Mouse (Mus musculus): ENCODE measurements around the gene Zfp982.
"Not testable (repeated sequence)": the region's sequence is repeated elsewhere in the genome, so short reads cannot be mapped to it uniquely, and the experiment has no call there.

Zfp982 gene

DNA sequence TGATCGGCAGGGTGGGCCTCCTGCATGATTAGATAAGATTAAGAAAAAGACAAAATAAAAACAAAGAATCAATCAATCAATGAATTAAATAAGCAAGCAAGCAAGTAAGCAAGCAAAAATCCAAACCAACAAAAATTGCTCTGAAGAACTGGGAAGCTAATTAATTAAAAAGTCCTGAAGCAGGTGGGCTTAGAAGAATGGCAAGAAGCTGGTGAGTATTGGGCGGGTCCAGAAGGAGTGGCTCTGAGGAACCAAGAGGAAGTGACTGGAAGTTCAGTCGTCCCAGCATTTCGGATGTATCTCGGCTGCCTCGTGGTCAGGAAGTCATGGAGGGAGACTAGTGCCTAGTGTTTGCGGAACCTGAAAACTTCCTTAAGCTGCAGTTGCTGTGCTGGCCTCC, at the start of gene Zfp982:
Gene Zfp982, plus strand, starts transcription at position 301 of the 400 bp plus-strand sequence.
- not testable (repeated sequence) for DNase-seq (ENCODE audit: low spot score in 2 of 2)

DNA sequence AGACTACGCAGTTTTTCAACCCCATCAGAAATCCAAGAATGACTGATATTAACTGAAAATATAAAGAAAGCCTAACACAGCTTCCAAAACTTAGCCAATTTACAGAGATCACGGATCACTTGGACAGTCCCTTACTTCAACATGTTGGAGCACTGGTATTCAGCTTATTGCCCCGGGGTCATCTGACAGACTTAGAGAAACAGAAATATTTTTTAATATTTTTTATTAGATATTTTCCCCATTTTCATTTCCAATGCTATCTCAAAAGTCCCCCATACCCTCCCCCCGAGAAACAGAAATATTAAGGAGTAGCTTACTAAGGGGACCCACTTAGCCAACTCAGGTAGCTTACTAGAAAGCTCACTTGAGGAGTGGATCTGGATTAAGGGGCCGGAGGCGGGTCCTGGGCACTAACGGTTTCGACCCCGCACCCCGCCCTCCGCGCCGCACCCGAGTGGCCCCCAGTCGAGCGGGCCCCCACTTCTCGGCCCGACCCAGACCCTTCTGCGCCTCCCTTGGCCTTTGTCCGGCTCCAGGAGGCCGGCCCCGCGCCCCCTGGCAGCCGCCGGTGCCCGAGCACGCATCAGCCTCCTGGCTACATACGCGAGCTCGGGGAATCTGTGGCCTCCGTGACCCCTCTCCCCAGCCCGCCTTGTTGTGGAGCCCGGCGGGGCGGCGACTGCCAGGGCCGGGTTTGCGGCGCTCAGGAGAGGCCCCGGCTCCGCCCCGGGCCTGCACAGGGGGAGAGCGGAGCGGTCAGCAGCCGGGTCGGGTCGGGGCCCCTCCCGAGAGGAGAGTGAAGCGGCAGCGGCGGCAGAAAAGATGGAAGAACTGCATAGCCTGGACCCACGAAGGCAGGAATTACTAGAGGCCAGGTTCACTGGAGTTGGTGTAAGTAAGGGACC, 49.3 kb upstream of the Zfp982 start:
- DNase-seq (ENCODE audit: low spot score in 2 of 2), result peak in 1 of 2 experiments; percentile 15

DNA sequence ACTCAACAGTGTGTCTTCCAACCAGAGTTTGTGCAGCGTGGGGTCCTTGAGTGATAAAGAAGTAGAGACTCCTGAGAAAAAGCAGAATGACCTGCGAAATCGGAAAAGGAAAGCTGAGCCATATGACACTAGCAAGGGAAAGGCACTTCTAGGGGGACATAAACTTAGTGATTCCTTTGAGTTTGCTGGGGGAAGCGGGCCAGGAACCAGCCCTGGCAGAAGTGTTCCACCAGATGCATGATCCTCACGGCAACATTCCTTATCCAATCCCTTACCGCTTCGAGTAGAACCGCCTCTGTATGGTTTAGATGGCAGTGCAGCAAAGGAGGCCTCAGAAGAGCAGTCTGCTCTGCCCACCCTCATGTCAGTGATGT, 48.7 kb upstream of the Zfp982 start:
- not testable (repeated sequence) for DNase-seq (ENCODE audit: low spot score in 2 of 2)

DNA sequence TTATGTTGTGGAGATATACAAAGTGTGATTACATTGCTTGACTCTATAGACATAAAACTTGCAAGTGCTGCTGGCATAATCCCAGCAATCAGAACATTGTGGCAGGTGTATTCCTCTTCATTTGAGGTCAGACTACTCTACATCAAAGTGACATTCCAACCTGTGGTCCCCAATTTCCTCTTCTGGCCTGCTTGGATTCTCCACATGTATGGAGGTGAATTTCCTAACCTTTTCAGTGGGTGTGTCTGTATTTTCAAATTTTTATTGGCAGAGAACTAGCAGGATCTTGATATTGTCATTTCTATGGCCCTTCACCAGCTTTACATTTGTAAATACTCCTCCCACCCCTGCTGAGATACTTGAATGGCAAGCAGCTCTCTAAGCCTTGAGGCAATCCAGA, 46.8 kb upstream of the Zfp982 start:
- DNase-seq (ENCODE audit: low spot score in 2 of 2), result not testable (repeated sequence)

DNA sequence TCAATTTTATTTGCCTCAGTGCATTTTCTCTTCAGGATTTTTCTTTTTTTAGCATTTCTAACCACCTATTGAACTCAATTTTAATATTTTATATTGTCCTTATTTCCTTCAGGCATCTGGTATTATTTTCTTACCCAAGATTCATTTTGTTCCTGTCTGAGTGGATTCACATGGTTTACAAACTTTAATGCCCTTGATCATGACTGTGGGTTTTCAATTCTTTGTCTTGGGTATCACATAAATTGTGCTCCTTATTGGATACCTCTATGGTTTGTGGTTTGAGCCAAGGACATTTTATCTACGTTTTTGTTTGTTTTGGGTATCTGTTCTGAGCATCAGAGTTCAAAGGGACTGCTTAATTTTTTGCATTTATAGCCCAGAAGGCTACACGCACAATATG, 43.9 kb upstream of the Zfp982 start:
- DNase-seq (ENCODE audit: low spot score in 2 of 2), result no peak

DNA sequence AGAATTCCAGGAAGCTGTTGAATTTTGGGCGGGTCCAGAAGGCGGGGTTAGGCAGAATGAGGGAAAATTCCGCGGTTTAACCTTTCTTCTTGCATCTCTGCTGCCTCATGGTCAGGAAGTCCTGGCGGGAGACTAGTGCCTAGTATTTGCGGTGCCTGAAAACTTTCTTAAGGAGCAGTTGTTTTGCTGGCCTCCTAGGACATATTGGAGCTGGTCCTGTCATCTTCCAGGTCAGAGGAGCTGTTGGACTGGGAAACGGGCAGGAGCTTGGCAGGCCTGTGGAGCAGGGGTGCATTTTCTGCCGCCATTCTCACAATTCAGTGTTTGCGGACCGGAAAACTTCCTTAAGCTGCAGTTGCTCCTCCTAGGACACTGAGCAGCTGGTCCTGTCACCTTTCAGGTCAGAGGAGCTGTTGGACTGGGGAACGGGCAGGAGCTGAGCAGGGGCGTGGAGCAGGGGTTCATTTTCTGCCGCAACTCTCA, 43.1 kb upstream of the Zfp982 start:
- DNase-seq (ENCODE audit: low spot score in 2 of 2), result no peak

DNA sequence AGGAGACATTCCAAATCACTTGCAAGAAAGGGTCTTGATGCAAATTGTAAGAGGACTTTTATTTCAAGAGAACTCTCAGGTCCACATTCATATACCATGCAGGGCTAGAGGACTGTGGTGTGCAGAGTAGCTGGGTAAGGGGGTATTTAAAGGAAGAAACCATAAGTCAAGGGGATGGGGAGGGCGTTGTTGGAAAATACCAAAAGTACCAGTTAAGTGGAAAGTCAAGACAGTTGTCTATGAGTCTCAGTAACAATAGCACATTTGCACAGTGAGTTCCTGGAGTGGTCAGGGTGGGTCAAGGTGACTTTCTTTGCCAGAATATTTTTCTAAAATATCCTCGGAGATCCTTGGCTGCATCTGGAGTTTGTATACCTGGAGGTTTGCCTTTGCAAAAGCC, 42.2 kb upstream of the Zfp982 start:
- DNase-seq (ENCODE audit: low spot score in 2 of 2), result not testable (repeated sequence)

DNA sequence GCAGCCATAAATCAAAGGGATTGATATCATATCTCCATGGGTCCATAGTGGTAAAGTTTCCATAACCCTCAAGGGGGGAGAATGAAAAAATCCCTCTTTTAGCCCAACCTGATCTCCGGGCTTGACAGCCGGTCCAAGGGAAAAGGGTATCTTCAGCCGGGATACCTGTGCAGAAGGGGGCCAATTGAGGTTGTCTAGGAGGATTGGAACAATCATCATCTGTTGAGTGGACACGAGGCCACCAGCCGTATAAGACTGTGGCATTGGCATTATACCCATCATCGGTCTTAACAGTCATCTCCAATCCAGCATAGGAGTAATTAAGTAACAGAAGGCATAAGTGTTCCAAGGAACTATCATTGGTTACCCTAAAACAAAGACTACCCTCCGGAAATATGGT, 25.0 kb upstream of the Zfp982 start:
- DNase-seq (ENCODE audit: low spot score in 2 of 2), result not testable (repeated sequence)

DNA sequence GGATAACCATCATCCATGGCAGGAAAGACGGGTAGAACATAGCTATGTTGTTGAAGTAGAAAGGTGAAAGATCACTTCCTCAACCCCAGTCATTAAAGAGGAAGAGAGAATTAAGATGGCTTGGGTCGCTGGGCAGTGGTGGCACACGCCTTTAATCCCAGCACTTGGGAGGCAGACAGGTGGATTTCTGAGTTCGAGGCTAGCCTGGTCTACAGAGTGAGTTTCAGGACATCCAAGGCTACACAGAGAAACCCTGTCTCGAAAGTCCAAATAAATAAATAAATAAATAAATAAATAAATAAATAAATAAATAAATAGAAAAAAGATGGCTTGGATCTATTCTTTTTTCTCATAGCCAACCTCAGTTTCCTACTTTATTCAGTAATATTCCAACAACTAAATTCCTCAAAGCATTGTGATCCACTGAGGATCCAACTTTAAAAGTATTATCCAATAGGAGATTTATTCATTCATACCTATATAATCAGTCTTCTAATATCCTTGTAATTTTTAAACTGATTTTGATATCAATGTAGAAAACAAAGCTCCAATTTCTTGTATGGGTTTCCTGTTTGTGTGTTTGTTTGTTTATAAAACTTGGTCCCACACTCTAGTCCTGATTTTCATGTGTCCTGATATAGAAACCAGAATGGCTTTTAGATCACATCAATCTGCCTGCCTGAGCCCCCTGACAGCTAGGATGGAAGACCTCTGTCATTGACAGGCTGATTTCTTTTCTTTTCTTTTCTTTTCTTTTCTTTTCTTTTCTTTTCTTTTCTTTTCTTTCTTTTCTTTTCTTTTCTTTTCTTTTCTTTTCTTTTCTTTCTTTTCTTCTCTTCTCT, 6.8 kb downstream of the Zfp982 start:
- not testable (repeated sequence) for DNase-seq (ENCODE audit: low spot score in 2 of 2)

DNA sequence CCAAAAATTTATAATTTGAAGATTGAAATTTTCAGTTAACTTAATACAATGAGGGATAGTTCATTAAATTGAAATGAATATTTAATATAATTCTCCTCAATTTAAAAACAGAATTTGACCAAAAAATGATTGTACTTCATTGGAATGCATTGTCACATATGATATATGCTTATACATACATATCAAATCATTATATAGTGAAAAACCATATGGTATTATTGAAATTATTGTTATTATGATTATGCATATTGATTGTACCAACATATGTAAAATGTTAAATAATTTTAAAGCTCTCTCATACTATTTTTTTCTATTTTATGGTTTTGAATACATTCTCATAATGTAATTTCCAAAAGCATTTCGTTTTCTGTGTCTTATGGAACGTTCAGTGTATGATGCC, 17.0 kb downstream of the Zfp982 start:
- no peak for DNase-seq (ENCODE audit: low spot score in 2 of 2)

DNA sequence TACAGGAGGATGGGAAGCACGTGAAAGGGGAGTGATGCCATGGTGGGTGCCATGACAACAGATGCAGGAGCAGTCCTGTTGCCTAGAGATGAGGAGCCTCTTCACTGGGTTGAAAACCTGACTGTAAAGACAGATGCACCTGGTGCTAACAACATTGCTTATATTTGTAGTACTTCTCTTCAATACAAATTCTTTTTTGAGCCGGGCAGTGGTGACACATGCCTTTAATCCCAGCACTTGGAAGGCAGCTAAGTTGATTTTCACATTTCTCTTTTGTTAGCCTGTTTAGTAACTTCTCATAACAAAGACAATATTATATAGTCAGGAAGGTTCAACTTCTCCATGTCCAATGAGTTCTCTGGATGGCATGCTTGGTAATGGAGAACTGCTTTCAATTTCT, 26.8 kb downstream of the Zfp982 start:
- DNase-seq (ENCODE audit: low spot score in 2 of 2), result no peak

DNA sequence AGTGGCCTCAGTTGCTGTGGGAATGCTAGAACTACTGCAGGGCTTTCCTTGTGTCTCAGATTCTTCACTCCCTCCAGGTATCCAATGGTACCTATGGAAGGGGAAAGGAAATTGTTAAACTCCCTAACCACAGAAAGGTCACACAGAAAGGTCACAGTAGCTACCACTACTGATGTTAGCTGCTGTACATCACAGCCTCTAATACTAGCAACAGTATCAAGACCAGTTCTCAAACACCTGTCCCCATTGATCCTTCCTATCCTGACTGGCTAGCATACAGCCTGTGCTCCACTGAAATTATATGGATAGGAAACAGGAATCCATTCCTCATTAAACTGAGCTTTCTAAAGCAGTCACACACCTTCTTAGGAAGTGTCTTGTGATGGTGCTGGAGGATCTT, 27.9 kb downstream of the Zfp982 start:
- no peak for DNase-seq (ENCODE audit: low spot score in 2 of 2)

DNA sequence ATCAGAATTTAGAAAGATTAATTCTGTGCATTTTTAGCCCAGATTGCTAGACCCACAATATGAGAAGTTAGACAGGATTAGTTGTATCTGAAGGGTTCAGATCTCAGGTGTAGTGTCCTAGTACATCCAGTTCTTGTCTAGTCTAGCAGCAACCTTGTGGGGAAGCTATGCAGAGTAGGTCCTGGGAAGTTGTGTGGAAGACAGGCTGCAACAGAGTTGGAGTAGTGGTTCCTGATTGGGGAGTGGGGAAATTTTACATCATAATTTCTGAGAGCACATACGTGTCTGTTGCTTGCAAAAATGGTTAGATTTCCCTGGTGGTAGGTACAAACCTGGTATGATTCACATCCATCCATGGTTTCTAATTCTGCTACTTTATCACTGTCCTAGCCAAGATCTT, 32.9 kb downstream of the Zfp982 start:
- no peak for DNase-seq (ENCODE audit: low spot score in 2 of 2)

DNA sequence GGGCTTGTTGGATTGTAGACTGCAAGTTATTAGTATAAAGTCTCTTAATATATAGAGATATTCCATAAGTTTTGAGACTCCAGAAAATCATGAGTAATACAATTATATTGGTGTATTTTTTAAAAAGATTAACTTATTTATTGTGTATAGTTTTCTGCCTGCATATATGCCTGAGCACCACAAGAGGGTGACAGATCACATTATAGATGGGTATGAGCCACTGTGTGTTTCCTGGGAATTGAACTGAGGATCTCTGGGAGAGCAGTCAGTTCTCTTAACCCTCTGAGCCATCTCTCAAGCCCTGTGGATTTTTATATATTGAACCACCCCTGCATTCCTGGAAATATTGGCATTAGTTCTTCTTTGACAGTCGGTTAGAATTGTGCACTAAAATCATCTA, 38.1 kb downstream of the Zfp982 start:
- DNase-seq (ENCODE audit: low spot score in 2 of 2), result no peak

DNA sequence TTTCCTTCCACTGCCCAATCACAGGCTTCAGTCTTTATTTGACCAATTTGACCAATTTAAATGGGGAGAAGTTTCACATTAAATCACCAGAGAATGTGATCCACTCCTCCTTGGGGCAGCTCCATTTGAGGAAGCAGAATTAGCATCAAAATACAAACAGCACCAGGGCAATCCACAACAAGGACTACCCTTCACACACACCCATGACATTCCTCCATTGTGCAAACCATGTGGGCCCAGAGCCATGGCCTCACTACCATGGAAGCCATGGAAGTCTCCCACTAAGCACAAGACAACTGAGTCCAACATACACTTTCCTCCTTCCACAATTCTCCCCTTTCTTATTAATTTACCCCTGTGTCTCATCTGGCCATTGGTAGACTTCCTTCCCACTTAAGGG, 43.7 kb downstream of the Zfp982 start:
- DNase-seq (ENCODE audit: low spot score in 2 of 2), result not testable (repeated sequence)

DNA sequence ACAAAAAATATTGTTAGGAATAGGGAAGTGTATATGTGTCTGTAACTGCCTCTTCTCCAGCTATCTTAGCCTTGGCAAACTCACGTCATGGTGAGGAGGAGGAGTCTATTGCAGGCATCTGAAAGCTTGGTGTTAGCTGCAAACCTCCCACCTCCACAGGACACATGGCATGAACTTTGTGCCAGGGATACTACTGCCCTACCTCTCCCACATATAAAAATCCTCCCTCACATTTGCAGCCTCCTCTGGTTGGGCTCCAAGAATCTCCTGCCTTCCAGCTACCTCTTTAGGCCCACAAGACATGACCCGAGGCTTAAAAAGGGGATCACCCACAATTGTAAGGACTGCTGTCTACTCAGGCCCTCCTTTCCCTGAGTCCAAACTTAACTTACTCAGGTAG, 45.5 kb downstream of the Zfp982 start:
- no peak for DNase-seq (ENCODE audit: low spot score in 2 of 2)

DNA sequence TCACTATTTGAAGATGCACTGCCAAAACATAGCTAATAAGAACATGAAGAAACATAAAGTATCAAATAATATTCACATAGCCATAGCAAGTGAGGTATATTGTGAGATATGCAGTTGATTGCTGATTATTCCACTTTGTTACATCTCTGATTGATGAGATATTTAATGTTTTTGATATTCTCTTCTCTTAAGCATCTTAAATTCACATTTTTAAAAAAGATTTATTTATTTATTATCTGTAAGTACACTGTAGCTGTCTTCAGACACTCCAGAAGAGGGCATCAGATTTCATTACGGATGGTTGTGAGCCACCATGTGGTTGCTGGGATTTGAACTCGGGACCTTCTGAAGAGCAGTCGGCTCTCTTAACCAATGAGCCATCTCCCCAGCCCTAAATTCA, 47.7 kb downstream of the Zfp982 start, which contains the start of gene Gm16503:
Gene Gm16503, plus strand, starts transcription at position 301 of the 400 bp plus-strand sequence.
- not testable (repeated sequence) for DNase-seq (ENCODE audit: low spot score in 2 of 2)

DNA sequence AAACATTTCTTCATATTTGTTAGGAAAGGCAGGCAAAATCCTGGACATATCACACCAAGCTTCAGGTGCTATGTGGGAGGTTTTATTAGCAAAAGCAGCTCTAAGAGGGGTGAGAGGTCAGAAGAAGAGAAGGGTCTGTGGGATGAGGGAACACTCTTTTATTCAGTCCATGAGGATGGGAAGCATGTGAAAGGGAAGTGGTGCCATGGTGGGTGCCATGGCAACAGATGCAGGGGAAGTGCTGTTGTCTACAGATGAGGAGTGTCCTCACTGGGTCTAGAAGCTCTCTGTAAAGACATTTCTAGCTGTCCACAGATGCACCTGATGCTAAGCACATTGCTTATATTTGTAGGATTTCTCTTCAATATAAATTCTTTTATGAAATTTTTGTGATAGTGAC, 48.9 kb downstream of the Zfp982 start:
- no peak for DNase-seq (ENCODE audit: low spot score in 2 of 2)

DNA sequence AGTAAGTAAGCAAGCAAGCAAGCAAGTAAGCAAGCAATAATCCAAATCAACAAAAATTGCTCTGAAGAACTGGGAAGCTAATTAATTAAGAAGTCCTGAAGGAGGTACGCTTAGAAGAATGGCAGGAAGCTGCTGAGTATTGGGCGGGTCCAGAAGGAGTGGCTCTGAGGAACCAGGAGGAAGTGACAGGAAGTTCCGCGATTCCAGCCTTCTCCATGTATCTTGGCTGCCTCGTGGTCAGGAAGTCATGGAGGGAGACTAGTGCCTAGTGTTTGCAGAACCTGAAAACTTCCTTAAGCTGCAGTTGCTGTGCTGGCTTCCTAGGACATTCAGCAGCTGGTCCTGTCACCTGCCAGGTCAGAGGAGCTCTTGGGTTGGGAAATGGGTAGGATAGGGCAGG, 60.9 kb downstream of the Zfp982 start, which contains the start of gene Zfp985:
Gene Zfp985, plus strand, starts transcription at position 207 of the 400 bp plus-strand sequence.
- DNase-seq (ENCODE audit: low spot score in 2 of 2), result not testable (repeated sequence)

DNA sequence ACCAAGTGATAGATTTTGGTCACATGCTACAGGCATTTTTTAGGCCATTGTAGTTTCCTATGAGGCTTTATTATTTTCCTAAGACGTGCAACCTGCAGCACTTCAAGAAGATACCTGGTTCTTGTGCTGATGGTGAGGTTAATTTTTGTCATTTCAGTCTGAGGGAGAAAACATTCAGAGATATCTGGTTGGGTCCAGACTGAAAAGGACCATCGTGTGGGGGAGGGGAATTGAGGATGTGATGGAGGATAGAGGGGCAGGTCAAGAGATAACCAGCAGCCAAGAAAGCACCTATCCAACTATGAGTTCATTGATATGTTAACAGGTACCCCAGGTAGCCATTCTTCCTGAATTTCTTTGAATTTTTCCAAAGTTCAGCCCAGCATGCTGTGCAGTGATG, 62.1 kb downstream of the Zfp982 start:
- not testable (repeated sequence) for DNase-seq (ENCODE audit: low spot score in 2 of 2)

DNA sequence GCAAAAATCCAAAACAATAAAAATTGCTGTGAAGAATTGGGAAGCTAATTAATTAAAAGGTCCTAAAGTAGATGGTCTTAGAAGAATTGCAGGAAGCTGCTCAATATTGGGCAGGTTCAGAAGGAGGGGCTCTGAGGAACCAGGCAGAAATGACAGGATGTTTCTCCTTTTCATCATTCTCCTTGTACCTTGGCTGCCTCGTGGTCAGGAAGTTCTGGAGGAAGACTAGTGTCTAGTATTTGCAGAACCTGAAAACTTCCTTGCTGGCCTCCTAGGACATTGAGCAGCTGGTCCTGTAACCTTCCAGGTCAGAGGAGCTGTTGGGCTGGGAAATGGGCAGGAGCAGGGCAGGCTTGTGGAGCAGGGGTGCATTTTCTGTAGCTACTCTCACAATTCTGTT, 64.7 kb downstream of the Zfp982 start:
- DNase-seq (ENCODE audit: low spot score in 2 of 2), result not testable (repeated sequence)

DNA sequence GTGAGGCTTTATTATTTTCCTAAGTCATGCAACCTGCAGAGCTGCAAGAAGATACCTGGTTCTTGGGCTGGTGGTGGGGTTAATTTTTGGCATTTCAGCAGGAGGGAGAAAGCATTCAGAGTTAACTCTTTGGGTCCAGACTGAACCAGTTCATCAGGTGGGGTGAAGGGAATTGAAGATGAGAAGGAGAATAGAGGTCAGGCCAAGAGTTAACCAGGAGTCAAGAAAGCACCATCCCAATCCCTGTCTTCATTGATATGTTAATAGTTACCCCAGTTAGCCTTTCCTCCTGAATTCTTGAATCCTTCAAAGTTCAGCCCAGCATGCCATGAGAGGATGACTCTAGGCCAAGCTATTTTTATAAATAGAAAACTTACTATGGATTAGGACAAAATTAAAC, 65.8 kb downstream of the Zfp982 start:
- not testable (repeated sequence) for DNase-seq (ENCODE audit: low spot score in 2 of 2)
